Mouse (Mus musculus) bone marrow macrophage, adult 2 months (primary cell): ENCODE results near the gene Sdk2. TPM values are rescaled to one million over a fixed set of nuclear protein-coding genes. Genes with fewer than 3 reads are reported as not detected.

ENCODE experiments used
- H3K27ac ChIP-seq: 2 replicates; pipeline ENCODE4 v1.5.1; 2012; ENCODE audit warnings: low read depth, low read length; ENCODE audit not compliant: insufficient read depth
- H3K4me1 ChIP-seq: 2 replicates; pipeline ENCODE4 v1.6.1; 2012; ENCODE audit warnings: low read length; ENCODE audit not compliant: control insufficient read depth, insufficient read depth
- H3K4me3 ChIP-seq: 2 replicates; pipeline ENCODE4 v1.5.1; 2012; ENCODE audit warnings: mild to moderate bottlenecking, low read length, moderate library complexity; ENCODE audit not compliant: insufficient read depth
- CTCF ChIP-seq: IDR thresholded peaks from 2 replicates; pipeline ENCODE4 v1.5.1; 2012; ENCODE audit warnings: low read depth, mild to moderate bottlenecking, low read length, moderate library complexity
- POLR2A ChIP-seq: IDR thresholded peaks from 2 replicates; pipeline ENCODE4 v1.6.1; 2012; ENCODE audit warnings: mild to moderate bottlenecking, low read depth, low read length, borderline replicate concordance
- polyA plus RNA-seq: library from polyadenylated mRNA; stranded (reverse); fragments of >200 nt; gene quantifications from 2 replicates; pipeline ENCODE4 v1.2.4, GENCODE M21; 2012; ENCODE audit not compliant: missing spikeins, insufficient read depth, insufficient read length

Sdk2 gene
- polyA plus RNA-seq, 1 experiment, result not detected

- no peak overlapping the region for H3K27ac ChIP-seq
- TF ChIP-seq CTCF (no peak), POLR2A (no peak)
- H3K4me3 ChIP-seq, result no peak overlapping the region
- peaks cover 25% of the 10 kb centered on the region for H3K4me1 ChIP-seq
Observed at GRCm38 (mm10) chr11:113819001-113819400, 247.8 kb downstream of the Sdk2 start.

- Histone ChIP-seq H3K4me3 (no peak overlapping the region), H3K27ac (peak overlapping the region; percentile 57), H3K4me1 (peaks cover 25% of the 10 kb centered on the region)
- no peak for TF ChIP-seq POLR2A
- TF ChIP-seq CTCF, result no peak
Observed at GRCm38 (mm10) chr11:113816971-113817548, 249.8 kb downstream of the Sdk2 start.

- H3K4me1 ChIP-seq, result peaks cover 25% of the 10 kb centered on the region
- no peak overlapping the region for H3K4me3 ChIP-seq
- peak overlapping the region; percentile 86 for H3K27ac ChIP-seq
- no peak for TF ChIP-seq POLR2A
- TF ChIP-seq CTCF, result no peak
Observed at GRCm38 (mm10) chr11:113816439-113816838, 250.4 kb downstream of the Sdk2 start.

GRCm38 (mm10) chr11:113811546-113812339 lies 255.1 kb downstream of the Sdk2 start:
- Histone ChIP-seq H3K4me1 (peaks cover 15% of the 10 kb centered on the region), H3K4me3 (no peak overlapping the region), H3K27ac (no peak overlapping the region)
- TF ChIP-seq CTCF, result no peak
- TF ChIP-seq POLR2A, result no peak

GRCm38 (mm10) chr11:113810638-113811545 lies 256.0 kb downstream of the Sdk2 start:
- Histone ChIP-seq H3K4me3 (no peak overlapping the region), H3K4me1 (peaks cover 9% of the 10 kb centered on the region), H3K27ac (no peak overlapping the region)
- TF ChIP-seq CTCF, result peak; percentile 30; the same call in 1 of the 2 replicates
- no peak for TF ChIP-seq POLR2A

- H3K4me3 ChIP-seq, result no peak overlapping the region
- H3K27ac ChIP-seq, result no peak overlapping the region
- no peaks in the 10 kb centered on the region for H3K4me1 ChIP-seq
- TF ChIP-seq CTCF (no peak), POLR2A (no peak)
Observed at GRCm38 (mm10) chr11:113807086-113807485, 259.8 kb downstream of the Sdk2 start.

- Histone ChIP-seq H3K4me3 (no peak overlapping the region), H3K4me1 (no peaks in the 10 kb centered on the region), H3K27ac (no peak overlapping the region)
- TF ChIP-seq POLR2A (no peak), CTCF (no peak)
Observed at GRCm38 (mm10) chr11:113806382-113807077, 260.3 kb downstream of the Sdk2 start.

GRCm38 (mm10) chr11:113805974-113806373 lies 260.9 kb downstream of the Sdk2 start:
- Histone ChIP-seq H3K4me3 (no peak overlapping the region), H3K27ac (no peak overlapping the region), H3K4me1 (no peaks in the 10 kb centered on the region)
- TF ChIP-seq POLR2A (no peak), CTCF (no peak)

- no peak for TF ChIP-seq POLR2A
- H3K27ac ChIP-seq, result no peak overlapping the region
- no peaks in the 10 kb centered on the region for H3K4me1 ChIP-seq
- no peak overlapping the region for H3K4me3 ChIP-seq
Observed at GRCm38 (mm10) chr11:113803321-113803941, 263.4 kb downstream of the Sdk2 start.
